Mouse (Mus musculus) testis, postnatal 10 days (tissue): ENCODE results near the gene Mcts2.
A peak's percentile ranks its signal among the peaks of the same experiment; 100 is the strongest.

Experiments
- DNase-seq: peaks from one replicate; pipeline ENCODE4 v3.0.0; 2021; ENCODE audit warnings: low spot score

The Mcts2 gene

DNA sequence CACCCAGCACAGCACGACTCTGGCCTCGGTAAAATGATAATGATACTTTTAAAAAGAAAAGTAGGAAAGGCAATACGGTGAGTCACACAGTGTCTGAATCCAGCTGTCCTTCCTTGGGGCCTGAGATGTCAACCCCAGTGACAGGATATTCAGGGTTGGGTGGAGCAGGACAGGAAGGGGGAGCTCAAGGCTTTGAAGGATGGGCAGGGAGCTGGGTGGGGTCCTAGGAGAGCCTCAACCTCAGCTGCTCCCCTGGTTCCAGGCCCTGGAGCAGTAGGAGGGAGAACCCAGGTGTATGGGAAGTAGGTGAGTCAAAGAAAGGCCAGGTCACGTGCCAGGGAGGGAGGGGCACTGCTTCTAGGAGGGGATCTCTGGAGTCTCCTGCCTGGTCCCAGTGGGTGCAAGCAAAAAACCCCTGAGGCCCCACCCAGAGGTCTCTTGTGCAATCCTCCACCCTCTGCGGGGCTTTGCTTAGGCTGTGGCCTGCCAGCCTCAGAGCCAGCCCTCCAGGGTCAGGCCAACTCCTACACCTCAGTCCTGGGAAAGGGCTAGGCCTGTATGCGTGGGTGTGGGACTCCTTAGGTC is 40.0 kb downstream of the Mcts2 start:
- DNase-seq, result no peak

DNA sequence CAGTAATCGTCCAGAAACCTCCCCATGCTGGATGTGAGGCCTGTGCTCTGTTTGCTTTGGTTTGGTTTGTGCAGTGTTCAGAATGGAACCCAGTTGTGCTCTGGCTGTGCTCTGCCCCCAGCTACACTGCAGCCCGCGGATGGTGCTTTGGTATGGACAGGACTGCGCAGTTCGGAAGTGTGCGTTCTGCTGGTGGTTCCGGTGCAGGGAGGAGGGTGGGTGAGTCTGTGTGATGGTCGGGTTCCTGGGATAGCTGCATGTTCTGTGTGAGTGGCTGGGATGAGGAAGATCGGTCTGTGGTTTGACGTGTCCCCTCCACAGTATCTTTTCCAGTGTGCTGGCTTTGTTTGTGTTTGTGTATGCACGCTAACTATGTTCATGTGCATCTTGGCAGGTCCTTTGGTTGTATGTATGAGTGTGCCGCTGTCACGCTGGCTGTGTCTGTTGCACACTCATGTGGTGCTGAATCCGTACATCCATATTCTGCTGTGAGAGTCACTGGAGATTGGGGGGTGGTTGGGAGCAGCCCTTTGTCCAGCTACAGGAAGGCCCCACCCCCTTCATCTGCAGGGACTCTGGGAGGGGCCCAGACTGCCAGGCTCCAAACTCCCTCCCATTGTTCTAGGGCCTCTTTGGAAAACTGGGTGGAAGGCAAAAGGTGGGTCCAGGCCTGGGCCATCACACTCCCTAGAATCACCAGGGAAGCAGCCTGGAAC is 41.1 kb downstream of the Mcts2 start:
- DNase-seq, result no peak

DNA sequence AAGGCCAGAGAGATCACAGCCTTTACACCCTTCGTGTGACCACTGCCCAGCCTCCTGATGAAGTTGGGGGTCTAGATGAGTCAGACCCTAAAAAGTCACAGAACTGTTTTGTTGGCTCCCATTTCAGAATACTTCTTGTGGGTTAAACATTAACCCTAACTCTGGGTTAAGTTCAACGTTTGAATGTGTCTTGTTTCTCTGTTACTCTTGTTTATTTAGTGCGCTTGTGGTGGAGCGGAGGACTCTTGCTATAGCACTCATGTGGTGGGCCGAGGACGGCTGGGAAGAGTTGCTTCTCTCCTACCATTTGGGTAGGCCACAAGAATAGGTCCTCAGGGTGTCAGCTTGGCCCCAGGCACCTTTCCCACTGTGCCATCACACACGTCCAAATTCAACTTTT is 41.8 kb downstream of the Mcts2 start:
- DNase-seq, result no peak

DNA sequence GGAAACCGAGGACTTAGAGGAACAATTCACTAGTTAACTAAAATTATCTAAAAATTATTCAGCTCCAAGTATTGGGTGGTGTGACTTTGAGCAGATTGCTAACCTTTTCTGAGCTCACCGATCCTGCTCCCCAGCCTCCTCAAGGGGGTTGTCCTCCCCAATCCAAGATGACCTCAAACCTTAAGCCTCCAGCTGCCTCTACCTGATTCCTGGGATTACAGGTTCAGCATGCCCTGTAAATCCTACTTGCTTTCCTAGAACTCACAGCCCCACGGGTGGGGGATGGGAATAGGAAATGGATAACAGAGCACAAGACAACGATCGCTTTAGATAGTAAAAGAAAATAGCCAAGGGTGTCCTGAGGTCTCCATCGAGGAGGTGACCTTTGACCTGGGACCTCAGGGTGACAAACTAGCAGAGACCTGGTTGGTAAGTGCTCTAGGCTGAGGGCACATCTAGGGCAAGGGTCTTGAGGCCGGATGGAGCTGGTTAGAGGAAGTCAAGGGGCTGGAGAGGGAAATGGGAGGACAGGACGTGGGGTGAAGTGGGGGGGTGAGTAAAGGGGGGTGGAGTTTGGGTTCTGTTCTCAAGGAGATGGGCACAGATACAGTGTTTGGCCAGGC is 42.3 kb downstream of the Mcts2 start:
- DNase-seq, result no peak

DNA sequence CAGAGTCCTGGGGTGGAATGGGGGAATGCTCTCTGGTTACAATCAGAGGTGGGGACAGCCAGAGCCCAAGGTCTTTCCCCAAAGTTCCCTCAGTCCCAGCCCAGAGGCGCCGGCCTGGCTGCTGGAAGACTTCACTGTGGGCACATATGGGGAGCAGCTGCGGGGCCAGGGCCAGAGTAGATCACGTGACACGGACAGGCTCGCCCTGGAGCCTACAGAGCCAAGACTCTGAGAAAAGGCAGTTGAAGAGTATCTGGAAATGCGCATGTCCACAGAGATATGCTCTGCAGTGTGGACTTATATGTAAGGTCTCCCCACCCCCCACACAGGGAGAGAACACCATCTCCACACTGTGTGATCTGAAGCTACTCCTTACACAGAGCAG is 42.8 kb downstream of the Mcts2 start:
- DNase-seq, result peak; percentile 80

GRCm38 (mm10) chr2:152733201-152733600 is 46.4 kb downstream of the Mcts2 start:
- DNase-seq, result no peak

- DNase-seq, result no peak
Measured at GRCm38 (mm10) chr2:152734501-152734900, 47.7 kb downstream of the Mcts2 start.

DNA sequence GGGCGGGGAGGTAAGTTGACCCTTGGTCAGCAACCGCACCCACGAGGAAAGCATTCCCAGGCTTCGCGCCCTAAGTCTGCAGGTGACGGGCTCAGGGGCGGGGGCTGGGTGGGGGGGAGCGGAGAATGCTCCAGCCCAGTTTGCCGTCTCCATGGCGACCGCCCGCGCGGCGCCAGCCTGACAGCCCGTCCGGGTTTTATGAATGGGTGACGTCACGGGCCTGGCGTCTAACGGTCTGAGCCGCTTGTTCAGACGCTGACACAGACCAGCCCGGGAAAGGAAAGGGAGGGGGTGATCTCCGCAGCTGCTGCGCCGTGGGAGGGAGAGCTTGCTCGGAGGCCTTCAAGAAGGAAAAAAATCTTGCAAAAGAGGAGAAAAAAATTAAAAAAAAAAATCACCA is 48.1 kb downstream of the Mcts2 start:
- DNase-seq, result peak; percentile 96

DNA sequence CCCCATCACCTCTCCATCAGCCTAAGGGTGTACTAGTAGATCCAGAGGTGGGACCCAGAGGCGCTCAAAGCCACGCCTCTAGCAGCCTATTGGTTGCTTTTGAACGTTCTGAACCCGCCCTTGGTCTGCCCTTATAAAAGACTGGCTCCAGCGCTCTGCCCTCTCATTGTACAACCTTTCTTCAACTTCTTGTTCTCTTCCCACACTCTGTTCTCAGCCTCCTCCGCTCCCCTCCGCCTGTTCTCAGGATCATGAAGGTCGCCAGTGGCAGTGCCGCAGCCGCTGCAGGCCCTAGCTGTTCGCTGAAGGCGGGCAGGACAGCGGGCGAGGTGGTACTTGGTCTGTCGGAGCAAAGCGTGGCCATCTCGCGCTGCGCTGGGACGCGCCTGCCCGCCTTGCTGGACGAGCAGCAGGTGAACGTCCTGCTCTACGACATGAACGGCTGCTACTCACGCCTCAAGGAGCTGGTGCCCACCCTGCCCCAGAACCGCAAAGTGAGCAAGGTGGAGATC is 49.3 kb downstream of the Mcts2 start, which contains the start of gene Id1:
Id1 (plus strand) TSS at position 162 of the 512 bp plus-strand sequence.
- peak; percentile 89 for DNase-seq

GRCm38 (mm10) chr2:152736748-152737147 is 49.9 kb downstream of the Mcts2 start:
- DNase-seq, result no peak
